Mouse (Mus musculus): ENCODE measurements at regions not wholly inside any gene's neighbourhood (a gene's known extent, or its start where the extent isn't known, plus 50 kb on each side); places are given as distances from the start of the nearest gene placed in this dataset.

GRCm38 (mm10) chr8:114074122-114074521, 59.2 kb upstream of the Nudt7 start:
- 86% methylated on average over 2 of the region's 2 CpGs for WGBS
- DNase-seq (ENCODE audit: low spot score) = peak; percentile 64
- H3K27ac ChIP-seq (ENCODE audit: low read depth, low read length) = no peak overlapping the region
- no peaks in the 10 kb centered on the region for H3K27me3 ChIP-seq (ENCODE audit: control insufficient read depth, insufficient read depth, low read length)
- H3K36me3 ChIP-seq (ENCODE audit: control insufficient read depth, insufficient read depth, low read length) = no peaks in the 10 kb centered on the region
- no peak overlapping the region for H3K4me3 ChIP-seq (ENCODE audit: low read depth, low read length)
- no peak overlapping the region for H3K9ac ChIP-seq (ENCODE audit: low read length)
- no peaks in the 10 kb centered on the region for H3K4me1 ChIP-seq (replicated peaks; ENCODE audit: control insufficient read depth, insufficient read depth, low read length)
- no peak for ATAC-seq (replicated peaks; ENCODE audit: low FRiP score)
- no peak overlapping the region for H3K4me2 ChIP-seq (ENCODE audit: low read depth, low read length, severe bottlenecking)
- H3K9me3 ChIP-seq (ENCODE audit: control insufficient read depth, low read length) = no peaks in the 10 kb centered on the region

- H3K36me3 ChIP-seq (ENCODE audit: control insufficient read depth, insufficient read depth, low read length) = no peaks in the 10 kb centered on the region
- H3K4me3 ChIP-seq (ENCODE audit: low read depth, low read length) = no peak overlapping the region
- no peaks in the 10 kb centered on the region for H3K9me3 ChIP-seq (ENCODE audit: control insufficient read depth, low read length)
- no peak overlapping the region for H3K4me2 ChIP-seq (ENCODE audit: low read depth, low read length, severe bottlenecking)
- WGBS = 90% methylated on average over 5 of the region's 5 CpGs
- H3K4me1 ChIP-seq (replicated peaks; ENCODE audit: control insufficient read depth, insufficient read depth, low read length) = no peaks in the 10 kb centered on the region
- no peak overlapping the region for H3K27ac ChIP-seq (ENCODE audit: low read depth, low read length)
- no peak overlapping the region for H3K9ac ChIP-seq (ENCODE audit: low read length)
- no peak for ATAC-seq (replicated peaks; ENCODE audit: low FRiP score)
- H3K27me3 ChIP-seq (ENCODE audit: control insufficient read depth, insufficient read depth, low read length) = no peaks in the 10 kb centered on the region
- no peak for DNase-seq (ENCODE audit: low spot score)
These were observed 56.7 kb upstream of the Nudt7 start for GRCm38 (mm10) chr8:114076701-114077100.

- peak; percentile 77 for ATAC-seq (replicated peaks; ENCODE audit: low FRiP score)
- Histone ChIP-seq H3K4me3 (ENCODE audit: low read depth, low read length) (no peak overlapping the region), H3K9me3 (ENCODE audit: control insufficient read depth, low read length) (no peaks in the 10 kb centered on the region), H3K36me3 (ENCODE audit: control insufficient read depth, insufficient read depth, low read length) (no peaks in the 10 kb centered on the region), H3K9ac (ENCODE audit: low read length) (no peak overlapping the region), H3K4me1 (replicated peaks; ENCODE audit: control insufficient read depth, insufficient read depth, low read length) (no peaks in the 10 kb centered on the region), H3K27me3 (ENCODE audit: control insufficient read depth, insufficient read depth, low read length) (no peaks in the 10 kb centered on the region), H3K27ac (ENCODE audit: low read depth, low read length) (no peak overlapping the region), H3K4me2 (ENCODE audit: low read depth, low read length, severe bottlenecking) (no peak overlapping the region)
- DNase-seq (ENCODE audit: low spot score) = peak; percentile 72
- WGBS = 6% methylated on average over 10 of the region's 10 CpGs
These were observed 52.2 kb upstream of the Nudt7 start for GRCm38 (mm10) chr8:114081049-114081756.

- H3K27me3 ChIP-seq (ENCODE audit: control insufficient read depth, insufficient read depth, low read length) = no peaks in the 10 kb centered on the region
- DNase-seq (ENCODE audit: low spot score) (no peak), ATAC-seq (replicated peaks; ENCODE audit: low FRiP score) (no peak)
- no peak overlapping the region for H3K9ac ChIP-seq (ENCODE audit: low read length)
- no peak overlapping the region for H3K4me3 ChIP-seq (ENCODE audit: low read depth, low read length)
- no peaks in the 10 kb centered on the region for H3K9me3 ChIP-seq (ENCODE audit: control insufficient read depth, low read length)
- H3K4me1 ChIP-seq (replicated peaks; ENCODE audit: control insufficient read depth, insufficient read depth, low read length) = no peaks in the 10 kb centered on the region
- H3K27ac ChIP-seq (ENCODE audit: low read depth, low read length) = no peak overlapping the region
- no peak overlapping the region for H3K4me2 ChIP-seq (ENCODE audit: low read depth, low read length, severe bottlenecking)
- WGBS = 52% methylated on average over 3 of the region's 3 CpGs
- H3K36me3 ChIP-seq (ENCODE audit: control insufficient read depth, insufficient read depth, low read length) = no peaks in the 10 kb centered on the region
These were observed 51.6 kb upstream of the Nudt7 start for GRCm38 (mm10) chr8:114081757-114082059.
